Mouse (Mus musculus) brown adipose tissue, adult 24 weeks (tissue): ENCODE data around the gene Iffo2. TPM values are rescaled to one million over a fixed set of nuclear protein-coding genes. Genes with fewer than 3 reads are reported as not detected.

ENCODE experiments used
- H3K27ac ChIP-seq: fragments of 200-500 bp; replicated peaks from 2 replicates; pipeline ENCODE4 v1.5.1; 2012; ENCODE audit warnings: low read depth, mild to moderate bottlenecking, low read length
- H3K4me1 ChIP-seq: fragments of 200-500 bp; 2 replicates; pipeline ENCODE4 v1.6.1; 2012; ENCODE audit warnings: low read length, mixed read lengths; ENCODE audit not compliant: control insufficient read depth, insufficient read depth, insufficient read length
- H3K4me3 ChIP-seq: fragments of 200-500 bp; 2 replicates; pipeline ENCODE4 v1.5.1; 2012; ENCODE audit warnings: low read depth, mild to moderate bottlenecking, low read length, moderate library complexity; ENCODE audit not compliant: insufficient read depth
- polyA plus RNA-seq: library from polyadenylated mRNA; stranded (reverse); fragments of >200 nt; gene quantifications from 2 replicates; pipeline ENCODE4 v1.2.4, GENCODE M21; 2012; ENCODE audit not compliant: missing spikeins, insufficient read depth, insufficient read length

Iffo2 gene
- polyA plus RNA-seq, 1 experiment = 8.0 TPM

DNA sequence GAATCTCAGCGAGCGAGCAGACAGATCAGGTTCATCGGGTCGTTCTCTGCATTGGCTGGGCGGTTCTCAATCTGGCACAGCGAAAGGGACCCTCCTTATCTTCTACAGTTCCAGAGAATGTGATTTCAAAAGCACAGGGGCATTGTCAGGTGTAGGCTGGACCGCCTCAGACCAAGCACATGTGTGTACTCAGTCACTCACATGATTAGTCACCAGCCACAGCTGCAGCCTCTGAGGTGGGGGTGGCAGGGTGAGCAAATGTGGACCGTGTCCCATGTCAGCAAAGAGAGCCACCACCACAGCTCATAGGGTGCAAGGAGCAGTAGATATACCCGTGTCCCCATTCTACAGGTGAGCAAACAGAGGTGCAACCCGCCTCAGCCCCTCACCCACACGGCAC is 23.6 kb upstream of the Iffo2 start:
- no peaks in the 10 kb centered on the region for H3K4me1 ChIP-seq
- H3K4me3 ChIP-seq = no peak overlapping the region
- H3K27ac ChIP-seq = no peak overlapping the region

DNA sequence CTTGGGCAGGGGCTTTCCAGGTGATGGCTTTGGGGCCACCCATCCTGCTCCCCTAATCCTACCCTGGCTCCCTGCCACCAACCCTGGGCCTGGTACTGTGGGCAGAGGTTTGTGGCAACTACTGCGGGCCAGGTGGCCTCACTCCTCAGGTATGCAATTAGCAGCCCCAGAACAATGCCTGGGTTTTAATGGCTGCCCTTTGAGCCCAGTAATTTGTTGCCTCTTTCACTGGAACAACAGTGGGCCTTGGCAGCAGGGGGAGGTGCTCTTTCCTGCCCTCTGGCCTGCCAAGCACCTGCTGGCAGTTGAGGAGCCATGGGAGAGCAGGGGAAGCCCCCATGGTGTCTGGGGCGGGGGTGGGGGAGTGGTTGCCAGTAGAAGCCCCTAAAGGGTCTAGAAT is 21.3 kb upstream of the Iffo2 start:
- no peak overlapping the region for H3K4me3 ChIP-seq
- H3K27ac ChIP-seq = no peak overlapping the region
- no peaks in the 10 kb centered on the region for H3K4me1 ChIP-seq

DNA sequence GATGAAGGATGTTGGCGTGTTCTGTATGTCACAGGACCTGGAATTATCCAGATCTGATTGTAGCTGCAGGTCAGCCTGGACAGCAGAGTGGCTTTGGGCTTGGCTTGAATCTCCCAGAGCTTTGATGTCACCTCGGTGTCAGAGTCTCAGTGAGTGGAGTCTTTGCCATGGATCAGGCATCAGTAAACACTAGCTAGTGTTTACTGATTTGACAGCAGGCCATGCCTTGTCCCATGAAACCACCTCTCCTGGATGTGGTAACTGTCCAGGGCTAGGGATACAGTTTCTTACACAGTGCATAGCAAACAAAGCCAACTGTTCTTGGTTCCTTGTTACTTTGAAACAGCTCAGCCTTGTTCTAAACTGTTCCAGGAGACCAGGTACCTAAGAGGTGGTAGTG is 18.8 kb upstream of the Iffo2 start:
- no peak overlapping the region for H3K4me3 ChIP-seq

DNA sequence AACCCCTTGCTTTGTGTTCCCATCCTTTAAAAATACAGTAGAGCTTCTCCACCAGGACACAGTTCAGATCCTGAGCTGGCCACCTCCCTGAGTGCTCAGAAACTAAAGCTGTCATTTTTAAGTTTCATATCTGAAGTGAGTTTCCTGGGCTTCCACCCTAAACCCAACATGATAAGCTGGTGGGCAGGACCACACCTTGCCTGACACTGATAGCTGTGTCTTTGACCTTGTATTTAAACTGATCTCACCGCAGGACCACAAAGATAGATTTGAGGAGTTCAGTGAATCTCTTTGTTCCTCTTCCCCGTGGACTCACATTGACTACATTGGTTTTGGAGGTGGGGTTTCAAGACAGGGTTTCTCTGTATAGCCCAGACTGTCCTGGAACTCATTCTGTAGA is 17.4 kb upstream of the Iffo2 start:
- Histone ChIP-seq H3K4me1 (no peaks in the 10 kb centered on the region), H3K4me3 (no peak overlapping the region), H3K27ac (no peak overlapping the region)

More for the DNA sequence above, 18.8 kb upstream of the Iffo2 start:
- H3K4me1 ChIP-seq = no peaks in the 10 kb centered on the region
- H3K27ac ChIP-seq = no peak overlapping the region

DNA sequence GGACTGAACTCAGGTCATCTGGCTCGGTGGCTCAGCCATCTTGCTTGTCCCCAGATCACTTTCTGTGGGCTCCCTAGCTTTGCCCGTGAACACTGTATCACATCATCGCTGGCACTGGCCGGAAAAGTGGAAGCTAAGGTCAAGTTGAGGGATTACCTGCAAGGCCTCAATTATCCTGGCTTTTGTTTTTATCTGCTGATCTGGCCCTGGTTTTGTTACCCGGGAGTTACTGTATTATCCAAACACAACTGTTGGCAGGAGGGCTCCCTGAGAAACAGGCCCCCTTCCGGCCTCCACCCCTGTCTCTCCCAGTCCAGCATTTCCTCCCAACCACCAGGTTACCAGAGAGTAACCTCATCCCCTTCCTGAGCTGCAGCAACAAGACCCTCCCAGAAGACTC is 11.1 kb upstream of the Iffo2 start:
- no peak overlapping the region for H3K4me3 ChIP-seq
- H3K27ac ChIP-seq = no peak overlapping the region
- no peaks in the 10 kb centered on the region for H3K4me1 ChIP-seq

DNA sequence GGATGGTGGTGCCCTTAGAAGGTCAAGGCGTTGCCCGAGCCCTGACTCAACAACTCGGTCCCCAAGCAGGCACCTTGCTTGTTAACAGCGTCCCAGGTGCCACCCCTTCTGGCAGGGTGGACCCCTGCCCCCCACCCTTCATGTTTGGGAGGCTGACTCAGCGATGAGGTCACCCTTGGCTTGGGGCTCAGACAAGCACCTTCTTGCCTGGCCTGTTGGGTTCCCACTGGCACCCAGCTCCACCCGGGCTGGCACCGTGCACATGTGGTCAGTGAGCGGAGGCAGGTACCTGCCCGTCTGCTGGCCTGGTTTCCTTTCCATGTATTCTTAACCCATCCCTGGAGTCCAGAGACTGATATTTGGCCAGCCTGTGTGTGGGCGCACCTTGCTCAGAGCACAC is 8.4 kb upstream of the Iffo2 start:
- Histone ChIP-seq H3K4me3 (no peak overlapping the region), H3K4me1 (no peaks in the 10 kb centered on the region), H3K27ac (no peak overlapping the region)

DNA sequence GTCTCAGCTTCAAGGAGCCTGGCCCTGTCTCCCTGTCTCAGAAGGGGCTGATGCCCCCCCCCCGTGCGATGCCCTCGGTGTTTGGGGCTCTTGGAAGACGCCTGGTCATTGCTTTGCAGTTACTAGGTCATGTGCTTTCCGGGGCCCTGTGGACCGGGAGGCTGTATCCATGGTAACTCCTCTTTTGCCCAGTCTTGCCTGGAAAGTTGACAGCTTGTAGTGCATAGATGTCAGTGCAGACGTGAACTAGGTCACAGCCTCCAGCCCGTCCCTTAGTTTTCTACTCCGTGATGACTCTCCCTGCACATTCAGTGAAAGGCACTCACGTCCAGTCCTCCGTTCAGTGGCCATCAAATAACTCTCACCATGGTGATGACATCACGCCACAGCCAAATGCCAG is 3.9 kb upstream of the Iffo2 start:
- no peaks in the 10 kb centered on the region for H3K4me1 ChIP-seq
- no peak overlapping the region for H3K4me3 ChIP-seq
- no peak overlapping the region for H3K27ac ChIP-seq

DNA sequence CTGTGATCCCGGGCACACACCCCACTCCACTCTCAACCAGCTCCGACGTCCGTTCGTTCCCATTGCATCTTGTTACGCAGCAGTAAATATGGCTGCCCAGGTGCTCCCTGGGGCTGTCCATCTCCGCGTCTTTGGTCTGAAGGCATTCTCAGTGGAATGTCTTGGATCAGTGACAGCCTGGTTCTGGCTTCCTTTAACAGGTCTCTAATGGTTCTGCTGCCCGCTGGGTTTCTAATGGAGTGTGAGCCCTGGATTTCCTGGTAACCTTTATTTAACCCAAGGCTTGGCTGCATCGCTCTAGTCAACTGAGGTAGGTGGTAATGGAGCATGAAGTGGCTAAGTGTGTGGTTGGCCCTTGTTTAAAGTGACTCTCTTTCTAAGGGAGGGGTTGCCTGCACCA is 1.7 kb downstream of the Iffo2 start:
- H3K4me1 ChIP-seq = no peaks in the 10 kb centered on the region; the same call in 1 of the 2 replicates
- H3K27ac ChIP-seq = no peak overlapping the region
- H3K4me3 ChIP-seq = no peak overlapping the region

DNA sequence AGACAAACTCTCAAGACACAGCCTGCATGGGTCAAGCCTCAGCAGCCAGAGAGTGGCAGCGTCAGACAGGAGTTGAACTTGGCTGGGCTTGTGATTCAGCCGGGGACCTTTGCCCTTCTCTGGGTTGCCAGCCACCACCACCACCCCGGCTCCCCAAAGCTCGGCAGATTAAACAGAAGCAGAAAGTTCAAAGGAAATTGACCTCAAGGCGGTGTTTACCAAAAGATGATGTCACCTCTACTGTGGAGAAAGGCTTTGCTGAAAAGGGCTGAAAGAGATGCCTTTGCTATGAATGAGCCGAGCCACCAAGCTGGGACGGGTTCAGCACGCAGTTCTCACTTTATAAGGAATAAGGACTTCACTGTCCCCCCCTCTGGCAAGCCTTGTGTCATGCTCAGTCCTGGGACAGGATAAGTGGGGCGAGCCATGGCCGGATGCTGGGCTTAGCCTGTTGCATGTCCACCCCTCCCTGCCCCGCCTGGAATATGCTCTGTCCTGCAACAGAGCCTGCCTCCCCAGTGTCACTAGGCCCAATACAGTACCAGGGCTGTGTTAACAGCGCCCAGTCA is 4.9 kb downstream of the Iffo2 start:
- Histone ChIP-seq H3K4me1 (no peaks in the 10 kb centered on the region; the same call in 1 of the 2 replicates), H3K4me3 (no peak overlapping the region), H3K27ac (no peak overlapping the region)

DNA sequence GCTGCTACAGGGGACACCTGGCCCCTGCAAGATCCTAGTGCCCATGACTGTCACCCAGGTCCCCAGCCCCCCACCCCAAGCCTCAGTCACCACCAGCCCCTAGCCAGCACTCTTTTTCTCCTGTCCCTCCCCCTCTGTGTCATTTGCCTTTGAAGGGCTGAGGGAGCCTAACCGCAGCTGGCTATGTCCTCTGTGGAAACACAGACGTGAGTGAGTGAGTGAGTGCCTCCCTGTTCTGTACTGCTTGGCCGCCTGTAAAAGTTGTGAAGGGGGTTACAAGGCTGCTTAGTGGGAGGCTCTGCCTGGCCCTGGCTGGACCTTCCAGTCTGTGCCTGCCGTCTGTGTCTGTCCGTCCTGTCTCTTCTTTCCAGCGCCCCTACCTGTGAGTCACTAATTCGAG is 5.4 kb downstream of the Iffo2 start:
- Histone ChIP-seq H3K27ac (no peak overlapping the region), H3K4me3 (no peak overlapping the region), H3K4me1 (no peaks in the 10 kb centered on the region; the same call in 1 of the 2 replicates)

DNA sequence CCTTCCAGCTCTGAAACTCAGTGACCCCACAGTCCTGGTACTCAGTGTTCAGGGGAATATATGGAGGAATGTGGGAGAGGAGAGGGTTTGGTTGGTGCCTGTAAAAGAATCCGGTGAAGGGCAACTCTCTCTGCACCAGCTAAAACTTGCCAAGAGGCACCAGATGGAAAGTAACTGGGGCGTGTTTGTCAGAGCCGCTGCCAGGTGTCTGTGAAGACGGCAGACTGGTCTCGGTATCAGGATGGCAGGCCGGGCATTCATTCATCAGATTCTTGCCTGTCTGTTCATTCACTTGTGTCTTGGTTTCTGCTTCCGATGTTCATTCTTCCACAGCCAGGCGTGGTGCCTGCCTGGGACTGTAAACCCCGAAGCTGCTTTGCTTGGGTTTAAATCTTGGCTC is 6.4 kb downstream of the Iffo2 start:
- Histone ChIP-seq H3K4me1 (no peaks in the 10 kb centered on the region; the same call in 1 of the 2 replicates), H3K4me3 (no peak overlapping the region), H3K27ac (no peak overlapping the region)

DNA sequence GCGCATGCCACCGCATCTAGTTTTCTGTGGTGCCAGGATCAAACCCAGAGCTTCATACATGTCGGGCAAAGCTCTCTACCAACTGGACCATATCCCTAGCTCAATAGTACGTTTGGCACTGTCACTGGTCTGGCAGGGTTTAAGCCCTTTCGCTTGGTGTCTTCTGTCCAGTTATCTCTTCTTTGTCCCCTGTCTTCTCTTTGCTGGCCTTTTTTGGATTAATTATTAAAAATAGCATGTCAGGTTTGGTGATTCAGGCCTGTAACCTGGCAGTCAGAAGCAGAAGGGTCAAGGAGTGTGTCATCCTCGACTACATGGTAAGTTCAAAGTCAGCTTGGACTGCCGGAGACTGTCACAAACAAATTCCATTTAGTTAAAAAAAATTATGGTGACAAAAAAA is 10.4 kb downstream of the Iffo2 start:
- Histone ChIP-seq H3K27ac (no peak overlapping the region), H3K4me3 (no peak overlapping the region), H3K4me1 (no peaks in the 10 kb centered on the region)

DNA sequence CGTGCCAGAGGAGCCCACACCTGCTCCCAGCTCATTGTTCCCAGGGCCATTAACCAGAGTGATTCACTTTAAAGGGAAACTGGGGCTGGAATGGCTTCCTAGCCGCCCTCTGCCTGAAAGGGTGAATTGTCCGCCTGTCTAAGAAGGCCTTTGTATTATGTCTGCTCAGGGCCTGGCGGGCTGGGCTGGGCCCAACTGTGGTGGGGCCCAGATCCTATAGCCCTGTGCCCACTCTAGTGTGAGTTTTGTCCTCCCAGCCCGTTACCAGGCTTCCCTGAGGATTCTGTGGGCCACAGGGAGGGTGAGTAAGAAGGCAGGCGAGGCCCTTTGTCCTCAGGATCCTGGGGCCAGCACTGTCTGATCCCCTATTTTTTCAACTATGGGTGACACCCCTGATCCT is 15.4 kb downstream of the Iffo2 start:
- Histone ChIP-seq H3K4me1 (no peaks in the 10 kb centered on the region), H3K27ac (no peak overlapping the region), H3K4me3 (no peak overlapping the region)

DNA sequence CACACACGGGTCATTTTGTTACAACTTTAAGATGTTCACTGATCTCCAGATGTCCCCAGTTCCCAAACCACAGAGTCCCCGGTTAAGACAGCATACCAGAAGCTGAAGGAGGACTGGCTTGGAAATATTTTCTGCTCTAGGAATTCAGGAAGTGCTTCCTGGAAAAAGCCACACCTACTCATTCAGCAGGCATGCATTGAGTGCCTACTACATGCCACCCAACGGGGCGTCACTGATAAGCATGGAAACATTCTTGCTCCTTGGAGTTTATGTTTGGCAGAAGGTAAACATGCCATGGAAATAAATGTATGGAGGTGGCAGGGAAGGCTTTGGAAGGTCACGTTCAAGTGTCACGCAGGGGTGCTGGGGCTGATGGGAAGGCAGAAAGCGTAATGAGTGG is 19.1 kb downstream of the Iffo2 start:
- no peak overlapping the region for H3K27ac ChIP-seq
- H3K4me3 ChIP-seq = no peak overlapping the region
- no peaks in the 10 kb centered on the region for H3K4me1 ChIP-seq

DNA sequence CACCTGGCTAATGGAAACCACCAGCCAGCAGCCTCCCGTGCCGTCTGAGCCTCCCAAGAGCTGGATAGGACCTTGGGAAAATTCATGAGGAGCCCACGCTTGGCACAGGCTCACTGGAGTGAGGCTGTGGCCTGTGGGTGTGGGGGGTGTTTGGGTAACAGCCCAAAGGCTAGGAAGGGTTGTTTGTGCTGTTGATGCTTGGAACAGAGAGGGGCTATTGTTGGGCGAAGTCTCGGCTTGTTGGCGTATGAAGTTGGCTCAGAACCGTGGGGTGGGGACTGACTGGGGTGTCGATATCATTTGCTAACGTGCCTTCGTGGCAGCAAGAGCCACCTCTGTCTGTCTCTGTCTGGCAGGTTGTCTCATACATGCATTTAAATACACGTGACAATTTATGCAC is 24.9 kb downstream of the Iffo2 start:
- no peak overlapping the region for H3K4me3 ChIP-seq
- H3K4me1 ChIP-seq = no peaks in the 10 kb centered on the region
- H3K27ac ChIP-seq = no peak overlapping the region

DNA sequence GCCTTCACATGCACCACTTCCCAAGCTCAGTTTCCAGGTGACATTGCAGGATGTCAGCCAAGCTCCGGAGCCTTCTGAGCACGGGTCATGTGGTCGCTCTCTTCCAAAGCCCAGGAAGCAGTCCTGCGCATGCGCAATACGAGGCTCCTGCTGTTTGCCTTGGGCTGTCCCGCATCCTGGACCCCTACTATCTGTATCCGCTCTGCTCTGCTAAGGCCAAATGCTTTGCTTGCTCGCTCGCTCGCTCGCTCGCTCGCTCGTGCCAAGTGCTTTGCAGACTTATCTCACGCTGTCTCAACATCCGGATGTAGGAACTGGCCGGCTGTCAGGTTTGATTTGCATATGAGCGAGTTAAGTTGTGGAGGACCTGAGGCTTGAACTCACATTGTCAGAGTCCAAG is 25.6 kb downstream of the Iffo2 start:
- no peaks in the 10 kb centered on the region for H3K4me1 ChIP-seq
- H3K4me3 ChIP-seq = no peak overlapping the region
- no peak overlapping the region for H3K27ac ChIP-seq

DNA sequence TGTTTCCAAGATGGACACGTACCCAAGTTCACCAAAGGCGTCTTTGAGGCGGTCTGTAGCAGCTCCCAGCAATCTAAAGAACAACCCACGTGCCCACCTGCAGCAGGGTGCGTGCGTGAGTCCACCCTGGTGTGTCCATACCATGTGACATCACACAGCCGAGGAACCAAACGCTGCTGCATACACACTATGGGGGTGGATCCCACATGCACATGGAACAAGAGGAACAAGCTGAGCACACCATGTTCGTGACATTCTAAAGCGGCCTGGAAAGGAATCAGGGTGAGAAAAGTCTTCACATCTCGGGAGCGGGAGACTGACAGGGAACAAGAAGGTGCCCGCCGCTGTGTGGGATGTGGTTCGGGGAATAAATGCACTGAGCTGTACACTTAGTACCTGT is 38.0 kb downstream of the Iffo2 start:
- H3K4me1 ChIP-seq = no peaks in the 10 kb centered on the region
- no peak overlapping the region for H3K27ac ChIP-seq
- no peak overlapping the region for H3K4me3 ChIP-seq
